Mouse (Mus musculus): ENCODE data around the gene Prdm10.

- TF ChIP-seq GATA1 (IDR thresholded peaks at IDR 0.05; ENCODE audit: low read length) (no peak), TAL1 (IDR thresholded peaks at IDR 0.05; ENCODE audit: low read length) (no peak)
Observed at GRCm38 (mm10) chr9:31309041-31309440, 28.7 kb downstream of the Prdm10 start.
